Mouse (Mus musculus): ENCODE data around the gene Tlr2. TPM values are rescaled to one million over a fixed set of nuclear protein-coding genes. Genes with fewer than 3 reads are reported as not detected.

The Tlr2 gene
- polyA plus RNA-seq, 1 experiment: 10.0 TPM

DNA sequence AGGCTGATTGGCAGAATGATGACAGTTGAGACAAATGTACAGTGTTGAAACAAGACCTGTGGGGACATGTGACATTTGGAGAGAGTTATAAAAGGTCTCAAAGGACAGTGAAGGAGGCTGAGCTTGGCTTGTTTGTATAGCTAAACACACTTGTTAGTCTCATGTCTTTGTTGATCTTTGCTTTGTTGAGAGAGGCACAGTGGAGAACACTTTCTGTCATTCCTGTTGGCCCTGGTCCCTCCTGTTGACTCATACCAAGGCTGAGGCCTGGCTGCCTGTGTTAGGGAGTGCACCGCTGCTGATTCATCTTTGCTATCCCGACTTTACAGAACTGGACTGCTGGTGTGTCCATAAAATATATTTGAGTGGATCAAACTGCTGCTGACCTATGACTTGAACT lies 23.6 kb upstream of the Tlr2 start:
- TF ChIP-seq CTCF (IDR thresholded peaks at IDR 0.05; ENCODE audit: insufficient read depth, low read length): no peak
- TF ChIP-seq POLR2A (IDR thresholded peaks at IDR 0.05; ENCODE audit: borderline replicate concordance, extremely low read depth, low read depth, low read length): no peak
- 56% methylated on average over 2 of the region's 2 CpGs for WGBS
- no peak for DNase-seq
- Histone ChIP-seq H3K4me1 (ENCODE audit: control insufficient read depth, insufficient read depth, low read length) (peaks cover 5% of the 10 kb centered on the region), H3K4me3 (replicated peaks; ENCODE audit: extremely low read depth, low read depth, low read length) (no peak overlapping the region)

DNA sequence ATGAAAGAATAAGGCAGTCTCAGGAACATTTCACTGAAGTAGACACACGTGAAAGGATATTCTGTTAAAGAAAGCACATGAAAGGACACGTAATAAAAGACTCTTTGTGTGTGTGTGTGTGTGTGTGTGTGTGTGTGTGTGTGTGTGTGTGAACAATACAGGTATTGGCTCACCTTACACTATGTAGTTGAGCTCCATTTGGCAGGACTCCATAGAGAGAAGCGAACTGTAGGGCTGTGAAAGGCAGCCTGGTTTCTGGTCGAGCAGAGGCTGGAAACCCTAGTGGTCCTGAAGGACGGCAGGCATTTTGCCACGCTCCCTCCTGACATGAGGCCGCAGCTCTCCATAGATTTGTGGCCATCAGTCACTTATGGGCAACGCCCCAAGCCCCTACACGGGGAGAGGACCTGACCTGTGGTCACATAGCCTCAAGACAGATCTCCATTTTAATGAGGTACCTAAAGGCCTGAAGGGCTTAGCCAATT lies 22.5 kb upstream of the Tlr2 start:
- 83% methylated on average over 9 of the region's 9 CpGs for WGBS
- no peak overlapping the region for H3K4me3 ChIP-seq (replicated peaks; ENCODE audit: extremely low read depth, low read depth, low read length)
- no peak for TF ChIP-seq CTCF (IDR thresholded peaks at IDR 0.05; ENCODE audit: insufficient read depth, low read length)
- no peak for TF ChIP-seq POLR2A (IDR thresholded peaks at IDR 0.05; ENCODE audit: borderline replicate concordance, extremely low read depth, low read depth, low read length)
- peaks cover 5% of the 10 kb centered on the region for H3K4me1 ChIP-seq (ENCODE audit: control insufficient read depth, insufficient read depth, low read length)
- DNase-seq: no peak

DNA sequence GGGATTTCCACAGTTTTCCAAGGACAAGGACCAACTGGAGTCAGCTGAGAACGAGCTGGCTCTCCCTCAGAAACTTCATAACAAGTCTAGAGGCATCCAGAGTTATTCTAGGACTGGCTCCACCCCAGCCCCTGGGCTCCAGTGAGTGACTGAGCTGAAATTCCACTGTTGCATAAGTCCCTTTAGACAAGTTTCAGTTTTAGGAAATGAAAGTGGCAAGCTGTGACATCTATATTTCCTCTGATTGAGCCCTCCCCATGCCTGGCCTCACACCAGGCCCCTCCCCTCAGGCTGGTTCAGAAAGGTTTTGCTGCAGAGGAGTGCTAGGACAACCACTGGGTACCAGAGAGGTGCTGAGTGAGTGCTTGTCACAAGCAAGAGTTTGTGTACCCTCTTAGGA lies 21.4 kb upstream of the Tlr2 start:
- peak; percentile 70 for DNase-seq
- 0% methylated on average over 1 of the region's 1 CpGs for WGBS
- TF ChIP-seq POLR2A (IDR thresholded peaks at IDR 0.05; ENCODE audit: borderline replicate concordance, extremely low read depth, low read depth, low read length) (no peak), CTCF (IDR thresholded peaks at IDR 0.05; ENCODE audit: insufficient read depth, low read length) (no peak)
- Histone ChIP-seq H3K4me1 (ENCODE audit: control insufficient read depth, insufficient read depth, low read length) (peaks cover 5% of the 10 kb centered on the region), H3K4me3 (replicated peaks; ENCODE audit: extremely low read depth, low read depth, low read length) (no peak overlapping the region)

DNA sequence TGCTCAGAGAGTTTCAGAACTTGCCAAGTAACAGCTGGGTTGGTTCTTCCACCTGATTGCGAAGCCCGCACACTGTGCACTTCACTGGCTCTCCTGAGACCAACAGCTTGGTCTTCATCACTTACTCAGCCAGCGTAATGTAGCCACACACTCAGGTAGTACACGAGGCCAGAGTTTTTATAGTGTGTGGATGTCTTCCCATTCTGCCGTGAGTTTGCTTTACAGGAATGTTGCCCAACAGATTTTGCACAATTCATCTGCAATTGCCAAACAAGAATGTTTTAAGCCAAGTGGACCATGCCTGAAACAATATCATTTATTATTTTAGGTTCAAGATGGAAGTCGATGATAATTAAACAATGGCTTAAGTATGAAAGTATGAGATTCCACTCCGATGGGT lies 18.0 kb upstream of the Tlr2 start:
- Histone ChIP-seq H3K4me1 (ENCODE audit: control insufficient read depth, insufficient read depth, low read length) (peaks cover 5% of the 10 kb centered on the region), H3K4me3 (replicated peaks; ENCODE audit: extremely low read depth, low read depth, low read length) (no peak overlapping the region)
- WGBS: 63% methylated on average over 7 of the region's 7 CpGs
- TF ChIP-seq POLR2A (IDR thresholded peaks at IDR 0.05; ENCODE audit: borderline replicate concordance, extremely low read depth, low read depth, low read length) (no peak), CTCF (IDR thresholded peaks at IDR 0.05; ENCODE audit: insufficient read depth, low read length) (no peak)
- DNase-seq: no peak

DNA sequence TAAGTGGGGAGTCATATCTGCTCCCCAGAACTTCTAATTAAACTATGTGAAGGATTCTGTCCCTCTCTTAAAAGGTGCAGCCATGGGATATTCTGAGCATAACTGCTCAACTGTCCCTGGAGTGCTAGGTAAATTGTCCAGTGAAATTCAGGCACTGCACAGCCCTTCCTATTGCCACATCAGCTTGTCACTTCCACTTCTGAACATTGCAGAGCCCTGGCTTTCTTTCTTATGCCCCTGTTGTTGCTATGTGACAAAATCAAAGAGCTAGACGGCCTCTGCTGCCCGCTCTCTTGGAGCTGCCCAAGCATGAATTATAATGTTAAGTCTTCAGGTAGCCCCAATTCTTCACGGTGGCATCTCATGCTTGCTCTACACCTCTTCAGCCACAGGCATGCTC lies 17.5 kb upstream of the Tlr2 start:
- no peak for DNase-seq
- TF ChIP-seq CTCF (IDR thresholded peaks at IDR 0.05; ENCODE audit: insufficient read depth, low read length): no peak
- TF ChIP-seq POLR2A (IDR thresholded peaks at IDR 0.05; ENCODE audit: borderline replicate concordance, extremely low read depth, low read depth, low read length): no peak
- peaks cover 5% of the 10 kb centered on the region for H3K4me1 ChIP-seq (ENCODE audit: control insufficient read depth, insufficient read depth, low read length)
- H3K4me3 ChIP-seq (replicated peaks; ENCODE audit: extremely low read depth, low read depth, low read length): no peak overlapping the region
- WGBS: 64% methylated on average over 3 of the region's 3 CpGs

DNA sequence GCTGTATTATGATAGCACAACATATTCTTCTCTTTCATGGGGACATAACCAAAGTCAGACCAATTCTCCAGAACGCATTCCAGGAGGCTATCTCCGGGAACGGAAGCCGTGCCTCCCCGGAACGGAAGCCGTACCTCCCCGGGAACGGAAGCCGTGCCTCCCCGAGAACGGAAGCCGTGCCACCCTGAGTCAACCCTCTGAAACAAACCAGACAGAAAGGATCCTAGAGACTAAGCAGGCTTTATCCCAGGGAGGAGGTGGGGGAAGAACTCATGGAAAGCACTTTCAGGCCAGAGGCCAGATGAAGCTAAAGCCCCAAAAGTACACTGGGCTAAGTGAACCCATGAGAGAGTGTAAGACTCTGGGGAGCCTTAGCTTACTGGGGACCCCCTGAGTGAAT lies 16.1 kb upstream of the Tlr2 start:
- TF ChIP-seq CTCF (IDR thresholded peaks at IDR 0.05; ENCODE audit: insufficient read depth, low read length) (no peak), POLR2A (IDR thresholded peaks at IDR 0.05; ENCODE audit: borderline replicate concordance, extremely low read depth, low read depth, low read length) (no peak)
- WGBS: 94% methylated on average over 13 of the region's 13 CpGs
- Histone ChIP-seq H3K4me3 (replicated peaks; ENCODE audit: extremely low read depth, low read depth, low read length) (no peak overlapping the region), H3K4me1 (ENCODE audit: control insufficient read depth, insufficient read depth, low read length) (peaks cover under 1% of the 10 kb centered on the region; the same call in 1 of the 2 replicates)
- DNase-seq: no peak

DNA sequence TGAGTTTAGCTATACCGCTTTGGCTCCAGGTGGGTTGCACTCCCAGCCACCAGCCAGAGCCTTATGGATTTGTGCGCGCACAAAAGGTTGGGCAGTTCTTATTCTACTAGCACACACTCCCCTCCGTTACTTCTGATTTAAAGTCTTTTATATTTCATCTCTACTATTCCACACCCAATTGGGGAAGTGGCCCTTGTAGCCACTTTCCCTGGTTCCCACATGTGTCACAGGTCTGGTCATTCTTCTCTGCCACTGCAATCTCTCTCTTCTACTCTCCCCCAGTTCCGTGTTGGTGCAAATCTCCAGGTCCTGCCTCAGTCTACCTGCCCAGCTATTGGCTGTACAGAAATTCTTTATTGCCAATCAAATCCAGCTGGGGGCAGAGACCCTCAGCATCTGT lies 14.1 kb upstream of the Tlr2 start:
- Histone ChIP-seq H3K4me3 (replicated peaks; ENCODE audit: extremely low read depth, low read depth, low read length) (no peak overlapping the region), H3K4me1 (ENCODE audit: control insufficient read depth, insufficient read depth, low read length) (no peaks in the 10 kb centered on the region)
- WGBS: 84% methylated on average over 5 of the region's 5 CpGs
- DNase-seq: no peak
- TF ChIP-seq POLR2A (IDR thresholded peaks at IDR 0.05; ENCODE audit: borderline replicate concordance, extremely low read depth, low read depth, low read length) (no peak), CTCF (IDR thresholded peaks at IDR 0.05; ENCODE audit: insufficient read depth, low read length) (no peak)

DNA sequence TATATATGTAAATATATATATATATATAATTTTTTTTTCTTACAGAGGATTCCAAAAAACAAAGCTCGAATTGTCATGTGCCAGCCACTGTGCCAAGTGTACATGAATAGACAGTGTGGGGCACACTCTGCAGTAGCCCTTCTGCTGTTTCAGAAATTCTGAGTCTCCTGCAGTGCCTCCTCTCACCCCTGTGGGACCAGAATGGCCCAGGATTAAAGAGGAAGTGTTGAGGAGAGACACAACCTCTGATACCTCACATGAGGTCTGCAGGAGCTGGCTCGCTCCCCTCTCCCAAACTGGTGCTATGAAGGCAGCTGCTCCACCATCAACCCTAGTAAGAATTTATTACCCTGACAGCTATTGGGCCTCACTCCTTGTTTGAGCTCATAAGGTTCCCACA lies 7.8 kb upstream of the Tlr2 start:
- no peak for DNase-seq
- 73% methylated on average over 2 of the region's 2 CpGs for WGBS

DNA sequence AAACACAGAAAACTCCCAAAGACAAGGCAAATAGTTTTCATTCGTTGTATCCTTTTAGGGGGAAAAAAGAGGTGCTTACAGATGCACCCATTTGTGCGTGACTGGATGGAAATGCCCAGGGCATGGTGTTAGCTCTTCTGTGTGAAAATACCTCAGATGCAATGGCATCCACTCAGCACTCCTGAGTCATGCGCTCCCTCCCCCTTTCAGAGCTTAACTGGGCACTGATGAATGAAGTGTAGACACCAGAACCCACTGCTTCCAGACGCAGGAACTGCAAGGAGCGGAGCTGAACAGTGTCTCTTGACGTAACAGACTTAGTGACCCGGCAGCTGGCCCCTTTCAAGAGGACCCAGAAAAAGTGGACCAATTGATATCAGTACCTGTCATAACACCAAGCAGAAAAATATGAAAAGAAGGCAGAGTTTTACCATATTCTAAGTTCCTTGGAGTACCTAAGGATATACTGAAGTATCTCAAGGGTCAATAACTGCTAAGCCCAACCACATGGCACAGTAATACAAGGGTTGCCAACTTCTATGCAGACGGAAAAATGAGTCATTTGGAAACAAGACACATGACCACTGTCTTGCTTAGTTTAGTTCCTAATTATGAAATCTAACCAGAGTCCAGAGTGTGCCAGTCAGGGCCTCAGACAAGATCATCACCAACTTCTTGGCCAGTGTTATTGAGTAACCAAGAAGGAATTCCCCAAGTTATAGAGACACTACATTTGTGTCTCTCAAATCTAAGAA lies 3.4 kb upstream of the Tlr2 start:
- H3K4me1 ChIP-seq (ENCODE audit: control insufficient read depth, insufficient read depth, low read length): peaks cover 2% of the 10 kb centered on the region
- H3K4me3 ChIP-seq (replicated peaks; ENCODE audit: extremely low read depth, low read depth, low read length): no peak overlapping the region
- no peak for TF ChIP-seq CTCF (IDR thresholded peaks at IDR 0.05; ENCODE audit: insufficient read depth, low read length)
- TF ChIP-seq POLR2A (IDR thresholded peaks at IDR 0.05; ENCODE audit: borderline replicate concordance, extremely low read depth, low read depth, low read length): no peak
- WGBS: 41% methylated on average over 8 of the region's 8 CpGs
- DNase-seq: no peak

More for the DNA sequence above, 7.8 kb upstream of the Tlr2 start:
- Histone ChIP-seq H3K4me3 (replicated peaks; ENCODE audit: extremely low read depth, low read depth, low read length) (no peak overlapping the region), H3K4me1 (ENCODE audit: control insufficient read depth, insufficient read depth, low read length) (peaks cover 2% of the 10 kb centered on the region)
- TF ChIP-seq CTCF (IDR thresholded peaks at IDR 0.05; ENCODE audit: insufficient read depth, low read length) (no peak), POLR2A (IDR thresholded peaks at IDR 0.05; ENCODE audit: borderline replicate concordance, extremely low read depth, low read depth, low read length) (no peak)

DNA sequence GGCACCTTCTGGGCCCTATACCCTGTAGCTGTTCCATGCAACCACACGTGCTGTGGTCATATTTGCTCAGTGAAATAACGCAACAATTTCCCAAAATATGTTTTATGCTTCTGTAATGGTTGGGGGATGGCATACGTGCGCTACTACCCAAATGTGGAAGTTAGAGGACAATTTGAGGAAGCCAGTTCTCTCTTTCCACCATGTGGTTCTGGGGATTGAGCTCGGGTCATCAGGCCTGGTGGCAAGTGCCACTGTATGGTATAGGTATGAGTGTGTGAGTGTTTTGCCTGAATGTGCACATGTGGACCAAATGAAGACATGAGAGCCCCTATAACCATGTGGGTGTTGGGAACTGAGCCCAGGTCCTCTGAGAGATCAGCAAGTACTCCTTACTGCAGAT lies 2.1 kb downstream of the Tlr2 start:
- TF ChIP-seq CTCF (IDR thresholded peaks at IDR 0.05; ENCODE audit: insufficient read depth, low read length) (no peak), POLR2A (IDR thresholded peaks at IDR 0.05; ENCODE audit: borderline replicate concordance, extremely low read depth, low read depth, low read length) (no peak)
- 91% methylated on average over 5 of the region's 5 CpGs for WGBS
- DNase-seq: no peak
- H3K4me3 ChIP-seq (replicated peaks; ENCODE audit: extremely low read depth, low read depth, low read length): no peak overlapping the region
- H3K4me1 ChIP-seq (ENCODE audit: control insufficient read depth, insufficient read depth, low read length): no peaks in the 10 kb centered on the region
